Mouse (Mus musculus) cortical plate, adult 2 months (tissue): ENCODE measurements around the gene Ywhaq.

Source experiments
- CTCF ChIP-seq: fragments of 200-500 bp; IDR thresholded peaks from 2 replicates; pipeline ENCODE4 v1.5.1; 2011; ENCODE audit warnings: mild to moderate bottlenecking, control low read depth, low read length; ENCODE audit not compliant: insufficient read depth; ENCODE audit errors: extremely low read depth
- POLR2A ChIP-seq: fragments of 200-500 bp; IDR thresholded peaks from 2 replicates; pipeline ENCODE4 v1.6.1; 2011; ENCODE audit warnings: mild to moderate bottlenecking, low read length, control low read depth; ENCODE audit not compliant: insufficient read depth; ENCODE audit errors: extremely low read depth

DNA sequence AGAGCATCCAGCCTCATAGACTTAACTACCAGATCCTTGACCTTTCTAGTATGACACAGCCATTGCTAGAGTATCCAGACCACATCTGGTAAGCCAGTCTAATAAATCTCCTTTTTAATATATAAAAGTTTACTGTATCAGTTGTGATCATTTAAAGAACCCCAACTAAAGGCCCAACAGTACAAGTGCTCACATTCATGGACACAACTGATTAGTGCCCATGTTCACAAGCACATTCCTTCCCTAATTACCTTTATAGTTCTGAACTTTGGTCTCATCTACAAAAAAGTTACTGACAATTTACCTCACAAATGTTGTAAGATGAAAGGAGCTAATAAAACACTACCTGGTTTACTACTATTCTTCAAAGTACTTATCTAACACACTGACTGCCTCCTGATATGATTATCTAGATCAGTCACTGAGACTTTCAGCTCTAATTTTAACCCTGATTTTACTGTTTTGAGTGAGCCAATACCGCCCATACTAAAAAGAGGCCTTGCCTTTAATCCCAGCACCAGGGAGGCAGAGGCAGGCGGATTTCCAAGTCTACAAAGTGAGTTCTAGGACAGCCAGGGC lies 8.6 kb downstream of the Ywhaq start:
- no peak for TF ChIP-seq POLR2A
- no peak for TF ChIP-seq CTCF
